Mouse (Mus musculus) frontal cortex, postnatal 25 days (tissue): ENCODE data around the gene 4930590J08Rik.
"Not testable (repeated sequence)": the region's sequence is repeated elsewhere in the genome, so short reads cannot be mapped to it uniquely, and the experiment has no call there.

Experiments used
- DNase-seq, 2 experiments: peaks; one replicate each; pipeline ENCODE4 v3.0.0; 2022; ENCODE audit warnings: low spot score in 2 of 2

4930590J08Rik gene

DNA sequence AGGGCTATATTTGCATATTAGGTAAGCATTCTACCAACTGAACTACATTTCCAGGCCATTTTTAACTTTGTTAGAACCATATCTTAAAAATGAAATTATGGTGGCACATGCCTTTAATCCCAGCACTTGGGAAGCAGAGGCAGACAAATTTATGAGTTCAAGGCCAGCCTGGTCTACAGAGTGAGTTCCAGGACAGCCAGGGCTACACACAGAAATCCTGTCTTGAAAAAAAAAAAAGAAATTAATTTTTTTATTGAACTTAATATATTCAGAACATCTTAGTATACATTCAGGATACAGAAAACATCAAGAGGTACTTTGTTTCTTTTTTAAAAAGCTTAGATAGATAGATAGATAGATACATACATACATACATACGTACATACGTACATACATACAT lies at the start of gene 4930590J08Rik:
4930590J08Rik (plus strand) TSS at position 301 of the 400 bp plus-strand sequence.
- not testable (repeated sequence) for DNase-seq

DNA sequence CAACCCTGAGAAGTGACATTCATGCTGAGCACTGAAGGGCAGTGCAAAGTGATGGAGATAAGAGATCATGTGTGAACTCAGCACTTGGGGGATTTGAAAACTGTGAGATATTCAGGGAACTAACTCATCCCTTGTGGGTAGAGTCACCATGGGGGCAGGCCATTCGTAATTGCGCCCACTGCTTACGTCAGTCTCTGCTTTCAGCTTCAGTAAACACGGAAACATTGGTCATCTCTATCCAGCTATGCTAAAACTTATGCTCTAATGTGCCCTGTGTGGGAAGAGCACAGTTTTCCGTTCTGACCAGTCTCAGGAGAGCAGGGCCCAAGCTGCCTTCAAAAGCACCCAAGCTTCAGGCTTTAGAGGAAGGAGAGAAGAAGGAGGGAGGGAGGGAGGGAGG lies 44.3 kb upstream of the 4930590J08Rik start:
- no peak for DNase-seq

DNA sequence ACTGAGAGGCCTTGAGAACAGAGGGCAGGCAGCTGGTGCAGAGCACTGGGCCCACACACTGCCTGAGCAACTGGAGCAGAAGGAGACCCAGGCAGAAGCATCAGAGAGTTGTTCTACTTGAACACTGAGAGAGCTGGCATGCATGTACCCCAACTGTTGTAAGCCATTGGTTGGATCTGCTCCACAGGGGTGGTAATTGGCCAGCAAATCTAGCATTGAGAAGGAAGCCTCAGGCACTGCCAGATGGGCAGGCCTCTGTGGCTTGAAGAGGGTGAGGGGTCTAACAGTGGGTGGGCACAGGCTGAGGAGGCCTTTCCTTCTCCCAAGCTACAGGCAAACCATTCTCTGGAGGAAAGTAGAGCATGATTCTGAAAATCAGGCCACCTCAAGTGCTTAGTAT lies 39.8 kb upstream of the 4930590J08Rik start:
- no peak for DNase-seq

DNA sequence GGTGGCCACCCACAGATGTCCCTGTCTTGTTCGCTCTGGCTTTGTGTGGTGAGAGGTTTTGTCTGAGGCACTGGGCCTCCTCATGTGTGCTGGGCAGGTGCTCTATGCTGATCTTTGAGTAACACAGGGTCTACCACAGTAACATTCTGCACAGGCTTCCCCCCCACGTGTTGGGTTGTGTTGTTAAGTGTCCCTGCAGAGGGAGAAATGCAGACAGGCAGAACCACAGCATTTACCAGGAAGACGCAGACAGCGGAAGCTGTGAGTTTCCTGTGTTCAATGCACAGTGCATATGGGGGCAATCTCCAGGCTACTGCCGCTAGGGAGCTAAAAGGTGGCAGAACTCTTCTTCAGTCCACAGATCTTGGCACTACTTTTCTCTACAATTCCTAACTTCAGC lies 38.0 kb upstream of the 4930590J08Rik start:
- no peak for DNase-seq

DNA sequence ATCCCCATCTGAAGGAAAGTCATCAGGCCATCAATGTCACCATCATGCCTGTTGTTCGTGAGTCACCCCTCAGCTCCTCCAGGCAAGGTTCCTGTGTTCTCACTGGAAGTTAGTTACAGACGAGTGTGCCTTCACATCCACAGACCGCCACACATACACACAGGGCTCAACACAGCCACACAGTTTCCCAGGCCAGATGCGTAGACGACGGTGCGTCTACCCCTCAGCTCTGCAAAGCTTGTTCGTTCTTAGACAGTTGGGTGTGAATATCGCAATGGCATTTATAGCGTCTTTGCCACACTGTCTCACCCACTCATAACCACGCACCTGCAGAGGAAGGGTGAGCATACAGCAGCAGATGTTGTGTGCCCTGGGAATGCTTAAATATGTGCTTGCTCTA lies 37.0 kb upstream of the 4930590J08Rik start:
- peak in 1 of 2 experiments; percentile 19 for DNase-seq

DNA sequence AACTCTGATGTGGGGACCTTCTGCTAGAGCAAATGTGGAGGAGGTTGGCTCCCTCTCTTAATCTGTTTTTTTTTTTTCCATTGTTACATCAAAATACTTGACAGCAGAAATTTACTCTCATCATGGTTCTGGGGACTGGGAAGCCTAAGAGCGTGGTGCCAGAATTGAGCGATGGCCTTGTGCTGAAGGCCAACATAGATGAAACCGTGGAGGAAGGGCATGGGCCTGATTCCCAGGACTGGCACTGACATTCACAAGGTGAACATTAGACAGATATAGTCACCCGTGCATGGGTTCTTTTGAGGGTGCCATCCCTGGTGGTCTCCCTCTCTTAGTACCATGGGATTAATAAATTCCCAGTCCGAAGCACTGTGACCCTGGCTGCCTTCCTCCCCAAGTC lies 34.5 kb upstream of the 4930590J08Rik start:
- no peak for DNase-seq

DNA sequence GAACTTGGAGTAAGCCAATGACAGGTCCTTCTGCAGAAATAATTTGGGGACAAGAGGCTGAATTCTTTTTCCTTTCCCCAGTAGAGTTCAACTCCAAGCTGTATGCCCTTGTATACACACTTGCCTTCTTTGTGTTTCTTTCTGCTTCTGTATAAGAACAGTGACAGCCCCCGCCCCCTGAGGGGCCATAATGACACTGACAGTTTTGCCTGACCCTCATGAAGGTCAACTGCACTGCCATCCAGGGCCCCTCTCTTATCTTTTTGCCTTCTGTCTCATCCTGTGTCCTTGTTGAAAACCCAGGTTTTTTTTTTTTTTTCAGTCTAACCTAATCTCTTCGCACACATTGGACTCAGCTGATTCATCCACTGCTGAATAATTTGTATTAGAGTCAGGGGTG lies 29.8 kb upstream of the 4930590J08Rik start:
- no peak for DNase-seq

DNA sequence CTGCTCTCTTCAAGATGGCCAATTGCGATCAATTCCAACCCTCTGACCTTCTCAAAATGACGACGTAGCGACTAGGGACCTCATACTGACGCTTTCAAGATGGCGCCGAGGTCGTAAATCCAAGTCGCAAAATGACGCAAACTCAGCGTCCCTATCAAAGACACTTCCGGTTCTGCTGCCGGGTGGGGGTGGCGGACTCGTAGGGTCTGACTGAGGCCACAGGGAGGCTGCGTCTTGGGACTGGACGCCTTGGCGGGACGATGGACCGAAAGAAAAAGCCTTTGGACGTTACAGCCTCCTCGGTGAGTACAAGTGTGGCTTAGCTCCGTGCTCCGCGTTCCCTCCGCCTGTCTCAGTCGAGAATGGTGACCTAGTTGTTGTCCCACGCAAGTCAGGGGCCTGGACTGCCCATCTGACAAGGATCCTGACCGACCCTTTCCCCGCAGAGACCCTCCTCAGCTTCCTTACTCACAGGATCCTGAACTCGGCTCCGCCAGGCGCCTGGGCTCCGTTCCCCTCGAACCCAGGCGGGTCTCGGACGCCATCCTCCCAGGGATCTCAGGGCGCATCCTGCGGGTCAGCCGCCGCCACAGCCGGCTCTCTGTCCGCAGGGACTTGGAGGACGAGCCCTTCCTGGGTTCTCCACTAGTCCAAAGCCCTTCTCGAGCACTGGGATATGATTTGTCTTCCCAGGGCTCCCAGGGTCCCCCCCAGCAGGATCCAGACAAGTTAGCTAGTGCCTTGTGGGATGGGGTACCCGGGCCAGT lies 24.5 kb upstream of the 4930590J08Rik start, which contains the start of gene Ccdc174:
Ccdc174 (plus strand) TSS at position 169 of the 767 bp plus-strand sequence.
- DNase-seq, result peak; percentile 91 to 95

DNA sequence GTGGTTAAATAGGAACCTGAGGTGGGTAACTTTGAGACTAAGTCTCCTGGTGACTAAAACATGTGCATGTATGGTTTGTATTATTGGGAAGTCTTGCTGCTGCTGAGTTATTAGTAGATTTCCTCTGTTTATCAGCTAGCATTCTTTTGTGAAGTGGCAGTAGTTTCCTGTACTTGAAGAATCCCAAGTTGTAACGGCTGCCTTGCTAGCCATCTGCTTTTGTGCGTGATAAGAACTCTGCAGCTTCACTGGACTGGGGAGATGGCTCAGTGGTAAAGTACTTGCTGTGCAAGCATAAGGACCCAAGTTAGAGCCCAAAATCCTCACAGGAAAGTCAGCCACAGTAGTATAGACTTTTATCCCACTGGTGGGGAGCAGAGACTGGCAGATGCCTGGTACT lies 18.8 kb upstream of the 4930590J08Rik start:
- no peak for DNase-seq

DNA sequence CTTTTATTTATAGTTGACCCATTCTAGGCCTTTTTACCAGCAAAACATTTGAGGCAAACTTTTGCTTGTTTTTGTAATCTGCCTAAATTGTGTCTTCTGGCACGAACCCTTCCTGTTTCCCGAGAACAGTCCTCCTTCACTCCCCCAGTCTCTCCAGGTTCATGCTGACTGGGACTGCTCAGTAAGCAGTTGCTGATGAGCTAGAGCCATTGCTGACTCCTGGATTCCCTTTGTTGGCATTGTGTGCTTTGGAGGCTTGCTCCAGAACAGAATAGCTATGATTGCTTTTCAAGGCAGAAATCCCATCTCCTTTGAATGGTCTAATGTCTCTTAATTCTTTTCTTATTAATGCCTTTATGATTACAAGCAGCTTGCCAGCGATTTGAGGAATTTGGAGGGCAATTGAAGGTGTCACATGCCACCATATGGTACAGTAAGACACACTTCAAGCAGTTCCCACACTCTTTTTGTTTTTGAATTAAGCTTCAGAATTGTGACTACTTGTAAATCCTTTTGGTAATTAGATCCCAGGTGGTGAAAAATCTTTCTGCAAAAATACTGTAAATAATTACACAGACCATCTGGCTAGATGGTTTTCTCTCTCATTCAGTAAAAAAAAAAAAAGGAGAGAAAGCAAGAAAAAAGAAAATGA lies 13.2 kb upstream of the 4930590J08Rik start:
- no peak for DNase-seq

DNA sequence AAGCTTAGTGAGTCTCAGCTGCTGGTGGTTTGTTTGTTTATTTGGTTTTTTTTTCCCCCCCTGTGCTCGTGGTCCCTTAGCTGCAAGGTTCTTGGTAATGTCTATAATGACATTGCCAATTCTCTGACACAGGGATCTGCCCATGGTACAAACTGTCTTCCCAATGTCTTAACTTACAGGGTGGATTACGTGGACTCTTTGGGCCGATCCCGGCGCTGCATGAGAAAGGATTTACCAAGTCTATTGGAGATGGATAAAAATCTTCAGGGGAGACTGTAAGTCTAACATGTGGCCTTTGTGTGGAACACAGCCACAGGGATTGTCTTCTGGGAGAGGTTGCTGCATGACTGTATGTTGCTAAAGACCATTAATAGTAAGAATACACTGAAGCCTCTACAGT lies 12.0 kb upstream of the 4930590J08Rik start:
- no peak for DNase-seq

DNA sequence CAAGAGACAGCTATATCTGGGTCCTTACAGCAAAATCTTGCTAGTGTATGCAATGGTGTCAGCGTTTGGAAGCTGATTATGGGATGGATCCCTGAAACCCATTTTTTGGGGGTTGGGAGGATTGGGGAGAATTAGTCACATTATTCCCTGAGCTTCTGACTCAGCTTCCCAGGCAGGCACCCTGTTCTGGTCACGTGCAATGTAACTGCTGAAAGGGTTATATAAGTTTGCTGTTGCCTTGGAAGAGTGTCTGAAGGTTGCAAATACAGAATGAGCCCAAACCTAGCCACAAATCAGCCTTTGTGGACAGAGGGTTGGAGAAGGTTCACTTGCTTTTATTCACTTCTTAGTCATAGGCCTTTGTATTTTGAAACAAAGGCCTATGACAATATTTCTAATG lies 10.8 kb upstream of the 4930590J08Rik start:
- no peak for DNase-seq

DNA sequence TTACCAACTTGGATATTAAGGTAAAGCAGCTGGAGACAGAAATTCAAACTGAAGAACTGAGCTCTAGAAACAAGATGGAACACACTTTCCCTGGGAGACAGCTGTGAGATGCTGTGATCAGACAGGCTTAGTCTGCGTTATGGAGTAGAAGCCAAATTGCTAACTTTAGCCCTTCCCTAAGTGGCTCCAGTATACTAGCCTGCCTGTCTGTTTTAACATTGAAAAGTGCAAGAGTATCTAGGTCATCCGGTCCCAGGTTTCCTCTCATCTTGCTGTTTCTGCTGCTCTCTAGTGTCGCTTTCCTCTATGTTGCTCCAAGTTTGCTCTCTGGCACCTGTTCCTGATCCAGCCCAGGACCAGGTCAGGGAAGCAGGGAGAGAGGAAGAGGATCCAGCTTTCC lies 5.8 kb upstream of the 4930590J08Rik start:
- DNase-seq, result no peak

DNA sequence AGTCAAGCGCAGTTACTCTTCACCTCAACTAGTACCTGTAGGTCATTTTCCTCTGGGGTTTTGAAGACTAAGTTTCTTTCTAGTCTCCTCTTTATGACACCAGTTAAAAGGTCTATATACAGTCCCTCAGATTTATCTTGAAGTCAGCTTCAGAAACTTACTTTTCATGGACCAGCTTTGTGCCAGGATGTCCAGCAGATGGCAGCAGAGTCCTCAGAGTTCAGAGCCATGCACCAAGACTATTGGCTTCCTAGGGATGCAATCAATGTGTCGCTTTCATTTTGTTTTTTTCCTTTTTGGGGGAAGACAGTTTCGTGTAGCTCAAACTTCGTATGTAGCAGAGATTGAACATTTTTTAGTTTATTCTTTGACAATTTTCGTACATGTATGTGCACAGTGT lies 1.1 kb upstream of the 4930590J08Rik start:
- DNase-seq, result peak; percentile 56 to 76

DNA sequence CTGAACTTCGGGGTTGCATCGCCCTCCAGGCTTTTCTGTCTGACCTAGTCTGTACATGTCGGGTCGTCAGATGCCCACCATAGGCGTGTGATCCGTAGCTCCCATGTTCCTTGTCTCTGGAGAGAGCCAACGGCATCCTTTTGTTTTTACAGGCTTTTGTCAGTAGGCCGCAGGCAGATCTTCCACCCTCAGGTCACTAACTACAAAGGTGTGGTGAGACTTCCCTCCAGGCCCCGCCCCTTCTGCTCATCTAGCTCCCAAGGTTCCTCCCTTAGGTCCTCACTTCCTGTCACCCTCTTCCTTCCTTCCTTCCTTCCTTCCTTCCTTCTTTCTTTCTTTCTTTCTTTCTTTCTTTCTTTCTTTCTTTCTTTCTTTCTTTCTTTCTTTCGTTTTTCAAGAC lies 11.4 kb downstream of the 4930590J08Rik start:
- DNase-seq, result no peak

DNA sequence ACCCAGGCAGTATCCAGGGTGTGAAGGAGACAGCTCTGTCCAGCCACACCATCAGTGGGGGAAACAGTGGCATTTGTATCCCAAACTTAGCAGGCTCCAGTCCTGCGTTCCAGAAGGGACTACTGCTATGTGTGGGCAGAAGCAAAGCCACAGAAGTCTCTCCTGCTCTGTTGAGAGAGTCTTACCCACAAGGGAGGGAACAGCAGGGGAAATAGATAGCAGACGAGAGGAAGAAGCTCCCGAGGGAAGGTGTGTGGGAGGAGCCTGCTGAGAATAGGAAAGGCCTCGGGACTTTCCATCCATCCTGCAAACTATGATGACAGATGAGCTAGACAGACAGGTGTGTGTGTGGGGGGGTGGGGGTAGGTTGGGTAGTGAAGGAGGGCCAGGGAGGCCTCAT lies 14.7 kb downstream of the 4930590J08Rik start:
- DNase-seq, result peak in 1 of 2 experiments; percentile 15

DNA sequence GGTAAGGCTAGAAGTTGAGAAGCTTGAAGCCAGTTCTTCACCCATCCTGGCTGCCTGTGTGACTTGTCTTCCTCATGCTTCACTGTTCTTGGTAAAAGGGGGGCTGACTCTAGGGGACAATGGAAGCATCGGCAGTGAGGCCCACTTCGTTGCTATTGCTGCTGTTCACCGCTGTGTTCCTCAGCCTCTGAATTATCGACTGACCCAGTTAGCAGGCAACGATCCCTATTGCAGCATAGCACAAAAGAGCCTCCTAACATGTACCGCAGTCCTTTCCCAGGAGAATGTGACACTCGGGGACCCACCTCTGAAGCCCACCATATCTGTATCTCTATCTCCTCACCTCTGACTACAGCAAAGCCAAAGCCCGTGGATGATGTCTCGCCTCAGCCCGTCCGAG lies 15.1 kb downstream of the 4930590J08Rik start:
- no peak for DNase-seq

DNA sequence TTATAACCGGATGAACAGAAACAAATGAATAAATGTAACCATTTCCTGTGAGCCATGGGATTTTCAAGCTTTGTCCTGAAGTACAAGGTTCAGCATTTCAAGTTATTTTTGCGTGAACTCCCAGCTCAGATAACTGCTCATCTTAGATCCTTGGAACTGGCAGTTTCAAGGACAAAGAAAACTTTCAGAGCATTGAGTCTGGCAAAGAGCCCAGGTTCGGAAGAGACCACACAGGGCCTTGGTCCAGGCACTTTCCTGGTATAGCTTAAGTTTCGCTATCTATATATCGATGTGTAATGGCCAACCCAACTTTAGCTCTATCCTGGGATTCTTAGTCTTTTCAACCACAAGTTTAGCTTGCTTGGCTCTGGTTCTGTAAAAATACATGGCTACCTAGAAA lies 28.6 kb downstream of the 4930590J08Rik start:
- no peak for DNase-seq

DNA sequence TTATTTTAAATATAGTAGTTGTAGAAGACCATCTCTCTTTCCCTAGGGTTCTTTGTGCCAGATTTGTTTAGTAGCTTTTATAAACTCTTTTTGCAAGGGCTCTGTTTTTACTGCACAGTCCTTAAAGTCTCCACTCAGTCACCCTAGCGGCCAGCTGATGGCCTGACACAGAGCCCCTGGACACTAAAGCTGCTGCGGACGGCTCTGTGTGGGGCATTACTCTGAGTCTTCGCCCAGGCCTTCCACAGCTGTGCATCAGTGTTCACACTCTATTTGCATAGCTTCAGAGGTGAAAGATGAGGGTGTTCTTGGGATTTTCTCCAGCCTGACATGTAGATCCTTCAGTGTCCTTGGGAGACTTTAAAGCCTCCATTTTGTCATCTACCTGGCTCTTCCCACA lies 35.9 kb downstream of the 4930590J08Rik start:
- no peak for DNase-seq

DNA sequence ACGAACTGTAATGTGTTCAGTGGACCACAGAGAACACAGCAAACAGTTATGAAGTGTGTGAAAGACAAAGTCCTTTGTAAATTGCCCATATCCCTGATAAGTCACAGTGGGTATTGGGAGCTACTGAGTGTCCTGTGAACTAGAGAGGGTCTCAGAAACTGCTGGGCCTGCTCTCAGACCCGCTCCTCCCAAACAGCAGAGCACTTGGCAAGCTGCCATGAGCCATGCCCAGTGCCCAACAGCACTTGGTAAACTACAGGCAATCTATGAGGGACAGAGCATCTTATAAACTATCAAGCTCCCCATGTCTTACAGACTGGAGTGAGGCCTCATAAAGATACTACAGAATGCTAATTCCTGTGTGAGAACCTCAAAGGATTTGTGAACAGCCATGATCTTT lies 45.8 kb downstream of the 4930590J08Rik start:
- DNase-seq, result no peak

DNA sequence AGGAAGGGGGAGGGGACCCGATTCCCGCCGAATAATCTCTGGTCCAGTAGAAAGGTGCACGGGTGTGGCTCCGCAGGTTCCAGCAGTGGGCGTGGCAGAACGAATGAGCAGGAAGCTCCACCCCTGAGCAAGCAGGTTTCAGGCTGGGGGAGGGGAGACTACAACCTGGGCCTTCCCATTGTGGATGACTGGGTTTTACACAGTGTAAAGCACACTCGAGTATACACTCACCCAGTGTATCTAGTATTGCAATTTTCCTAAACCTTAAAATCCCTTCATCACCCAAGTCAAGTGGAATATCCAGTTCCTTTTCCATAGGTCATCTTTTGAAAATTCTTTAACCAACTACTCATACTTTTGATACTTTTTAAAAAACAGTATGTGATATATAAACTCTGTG lies 55.4 kb downstream of the 4930590J08Rik start:
- DNase-seq, result not testable (repeated sequence)

DNA sequence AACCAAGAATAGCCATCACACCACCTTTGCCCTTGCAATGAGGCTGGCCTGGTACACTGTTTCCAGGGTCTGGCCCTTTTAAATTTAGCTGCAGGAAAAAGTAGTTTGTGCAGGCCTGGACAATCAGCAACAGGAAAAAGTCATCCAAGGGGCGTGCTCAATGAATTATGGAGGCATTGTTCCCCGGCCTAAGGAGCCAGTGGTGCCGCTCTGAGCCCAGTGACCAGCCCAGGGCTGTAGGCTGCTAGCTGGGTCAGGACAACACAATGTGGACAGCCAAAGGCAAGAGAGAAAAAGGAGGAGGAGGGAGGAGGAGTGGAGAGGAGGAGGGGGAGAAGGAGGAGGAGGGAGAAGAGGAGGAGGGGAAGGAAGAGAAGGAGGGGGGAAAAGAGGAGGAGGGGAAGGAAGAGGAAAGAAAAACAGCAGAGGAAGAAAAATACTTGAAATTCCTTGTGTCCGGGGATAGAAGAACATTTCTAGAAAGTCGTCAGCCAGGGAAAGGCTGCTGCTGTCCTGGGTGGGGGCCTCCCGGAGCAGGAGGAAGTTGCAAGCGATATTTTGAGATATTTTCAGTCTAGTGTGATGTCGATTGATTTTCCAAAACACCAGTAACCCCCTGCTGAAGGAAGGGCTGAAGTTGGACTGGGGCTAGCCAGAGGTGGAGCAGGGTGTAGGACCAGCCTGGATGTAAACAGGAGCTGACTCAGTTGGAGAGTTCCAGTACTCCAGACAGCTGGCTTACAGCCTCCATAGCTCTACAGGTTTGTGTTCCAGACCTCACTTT lies 57.6 kb downstream of the 4930590J08Rik start:
- DNase-seq, result no peak

DNA sequence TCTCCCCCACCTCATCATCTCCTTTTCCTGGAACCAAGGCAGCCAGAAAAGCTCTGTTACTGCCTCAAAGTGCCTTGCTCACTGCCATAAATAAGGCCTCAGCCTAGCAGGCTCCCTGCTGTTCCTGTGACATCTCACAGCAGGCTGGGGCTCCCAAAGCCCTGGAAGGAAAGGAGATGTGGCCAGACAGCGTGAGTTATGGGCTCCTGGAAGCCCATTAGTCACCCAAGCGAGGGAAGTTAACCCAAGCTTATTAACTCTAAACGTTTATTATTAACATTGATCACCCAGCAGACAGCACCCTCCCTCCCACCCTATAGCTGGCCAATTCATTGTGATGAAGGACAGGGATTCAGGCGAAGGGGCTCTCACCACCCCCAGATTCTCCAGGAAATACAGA lies 60.8 kb downstream of the 4930590J08Rik start:
- no peak for DNase-seq
